Mouse (Mus musculus): ENCODE measurements around the gene Elobl. TPM values are rescaled to one million over a fixed set of nuclear protein-coding genes. Genes with fewer than 3 reads are reported as not detected.

Gene Elobl
- polyA plus RNA-seq, 1 experiment from 2014 or later: not detected

DNA sequence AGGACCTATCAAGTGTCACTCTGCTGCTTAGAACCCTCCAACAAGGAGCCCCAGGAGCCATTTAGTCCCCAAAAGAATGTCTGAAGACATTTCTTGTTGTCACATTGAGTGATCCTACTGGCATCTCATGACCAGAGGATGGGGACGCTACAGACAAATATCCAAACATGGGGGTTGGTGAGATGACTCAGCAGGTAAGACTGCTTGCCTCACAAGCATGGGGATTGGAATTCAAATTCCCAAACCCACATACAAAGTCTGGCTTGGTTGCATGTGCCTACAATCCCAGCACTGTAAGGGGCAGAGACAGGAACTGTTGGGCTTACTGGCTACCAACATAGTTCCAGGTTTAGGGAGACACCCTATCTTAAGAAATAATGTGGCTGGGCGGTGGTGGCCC lies 28.8 kb downstream of the Elobl start:
- DNase-seq (ENCODE audit: low spot score): no peak
- H3K9me3 ChIP-seq (replicated peaks; ENCODE audit: control insufficient read depth, low read length): no peaks in the 10 kb centered on the region
- H3K9ac ChIP-seq (ENCODE audit: low read length): no peak overlapping the region
- H3K4me2 ChIP-seq (ENCODE audit: low read length): no peak overlapping the region
- no peaks in the 10 kb centered on the region for H3K4me1 ChIP-seq (ENCODE audit: control insufficient read depth, insufficient read depth, low read length)
- no peak overlapping the region for H3K27ac ChIP-seq (ENCODE audit: low read depth, low read length)
- H3K27me3 ChIP-seq (replicated peaks; ENCODE audit: control insufficient read depth, insufficient read depth, low read length): no peaks in the 10 kb centered on the region
- 91% methylated on average over 2 of the region's 2 CpGs for WGBS
- ATAC-seq: no peak
- peaks cover 26% of the 10 kb centered on the region for H3K36me3 ChIP-seq (ENCODE audit: control insufficient read depth, insufficient read depth, low read length)
- no peak overlapping the region for H3K4me3 ChIP-seq (ENCODE audit: low read depth, low read length)

DNA sequence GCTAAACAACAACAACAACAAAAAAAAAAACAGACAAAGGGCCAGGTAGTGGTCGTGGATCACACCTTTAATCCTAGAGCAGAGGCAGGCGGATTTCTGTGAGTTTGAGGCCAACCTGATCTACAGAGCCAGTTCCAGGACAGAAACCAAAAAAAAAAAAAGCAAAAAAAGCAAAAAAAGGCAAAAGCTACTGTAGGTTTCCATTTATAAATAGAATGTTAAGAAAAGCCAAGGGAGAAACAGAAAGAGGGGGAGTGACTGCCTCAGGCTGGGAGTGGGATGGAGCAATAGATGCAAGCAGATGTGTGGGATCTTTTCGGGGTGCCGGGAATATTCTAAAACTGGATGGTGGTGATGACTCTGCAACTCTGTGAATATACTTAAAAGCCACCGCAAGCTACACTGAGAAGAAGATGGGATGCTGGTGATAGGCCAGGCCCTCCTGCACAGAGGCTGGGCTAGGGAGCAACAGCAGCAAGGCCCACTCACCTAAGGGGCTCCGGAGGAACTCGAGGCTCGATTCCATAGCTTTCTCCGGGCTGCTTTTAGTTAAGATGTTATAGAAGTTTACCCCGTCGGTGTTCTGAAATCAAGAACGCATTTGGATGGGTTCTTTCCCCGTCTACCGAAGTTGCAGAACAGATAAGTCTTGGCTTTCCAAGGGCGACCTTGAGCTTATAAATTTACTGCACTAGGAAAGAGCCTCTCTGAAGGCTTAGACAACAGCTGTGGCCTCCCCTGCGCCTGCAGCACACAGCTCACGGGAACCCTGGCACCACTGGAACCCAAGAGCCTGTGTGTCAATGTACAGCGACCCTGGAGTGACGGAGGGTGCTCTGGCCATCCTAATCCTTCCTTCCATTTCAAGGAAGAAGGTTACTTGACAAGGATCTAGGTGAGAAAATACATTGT lies 32.4 kb downstream of the Elobl start:
- Histone ChIP-seq H3K36me3 (ENCODE audit: control insufficient read depth, insufficient read depth, low read length) (peaks cover 37% of the 10 kb centered on the region), H3K9ac (ENCODE audit: low read length) (no peak overlapping the region), H3K4me1 (ENCODE audit: control insufficient read depth, insufficient read depth, low read length) (no peaks in the 10 kb centered on the region), H3K27me3 (replicated peaks; ENCODE audit: control insufficient read depth, insufficient read depth, low read length) (no peaks in the 10 kb centered on the region), H3K9me3 (replicated peaks; ENCODE audit: control insufficient read depth, low read length) (no peaks in the 10 kb centered on the region), H3K4me2 (ENCODE audit: low read length) (no peak overlapping the region), H3K4me3 (ENCODE audit: low read depth, low read length) (no peak overlapping the region), H3K27ac (ENCODE audit: low read depth, low read length) (no peak overlapping the region)
- WGBS: 93% methylated on average over 19 of the region's 19 CpGs
- DNase-seq (ENCODE audit: low spot score) (no peak), ATAC-seq (no peak)

DNA sequence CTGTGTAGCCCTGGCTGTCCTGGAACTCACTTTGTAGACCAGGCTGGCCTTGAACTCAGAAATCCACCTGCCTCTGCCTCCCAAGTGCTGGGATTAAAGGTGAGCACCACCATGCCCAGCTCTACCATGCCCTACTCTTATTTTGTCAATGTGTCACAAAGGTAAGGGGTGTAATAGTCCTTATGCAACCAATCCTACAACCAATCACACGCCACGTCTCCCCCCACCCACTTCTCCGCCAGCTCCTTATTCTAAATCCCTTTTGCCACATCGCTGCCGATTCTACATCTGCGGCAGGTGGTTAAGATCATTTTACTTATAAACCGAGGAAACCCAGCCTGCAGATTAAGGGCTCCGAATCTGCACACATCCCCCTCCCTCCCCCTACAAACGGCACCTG lies 33.7 kb downstream of the Elobl start:
- ATAC-seq: no peak
- Histone ChIP-seq H3K27me3 (replicated peaks; ENCODE audit: control insufficient read depth, insufficient read depth, low read length) (no peaks in the 10 kb centered on the region), H3K36me3 (ENCODE audit: control insufficient read depth, insufficient read depth, low read length) (peaks cover 42% of the 10 kb centered on the region), H3K27ac (ENCODE audit: low read depth, low read length) (no peak overlapping the region), H3K9me3 (replicated peaks; ENCODE audit: control insufficient read depth, low read length) (no peaks in the 10 kb centered on the region), H3K4me3 (ENCODE audit: low read depth, low read length) (no peak overlapping the region), H3K9ac (ENCODE audit: low read length) (no peak overlapping the region), H3K4me1 (ENCODE audit: control insufficient read depth, insufficient read depth, low read length) (no peaks in the 10 kb centered on the region), H3K4me2 (ENCODE audit: low read length) (no peak overlapping the region)
- DNase-seq (ENCODE audit: low spot score): no peak
- whole genome bisulfite sequencing: 91% methylated on average over 9 of the region's 9 CpGs

DNA sequence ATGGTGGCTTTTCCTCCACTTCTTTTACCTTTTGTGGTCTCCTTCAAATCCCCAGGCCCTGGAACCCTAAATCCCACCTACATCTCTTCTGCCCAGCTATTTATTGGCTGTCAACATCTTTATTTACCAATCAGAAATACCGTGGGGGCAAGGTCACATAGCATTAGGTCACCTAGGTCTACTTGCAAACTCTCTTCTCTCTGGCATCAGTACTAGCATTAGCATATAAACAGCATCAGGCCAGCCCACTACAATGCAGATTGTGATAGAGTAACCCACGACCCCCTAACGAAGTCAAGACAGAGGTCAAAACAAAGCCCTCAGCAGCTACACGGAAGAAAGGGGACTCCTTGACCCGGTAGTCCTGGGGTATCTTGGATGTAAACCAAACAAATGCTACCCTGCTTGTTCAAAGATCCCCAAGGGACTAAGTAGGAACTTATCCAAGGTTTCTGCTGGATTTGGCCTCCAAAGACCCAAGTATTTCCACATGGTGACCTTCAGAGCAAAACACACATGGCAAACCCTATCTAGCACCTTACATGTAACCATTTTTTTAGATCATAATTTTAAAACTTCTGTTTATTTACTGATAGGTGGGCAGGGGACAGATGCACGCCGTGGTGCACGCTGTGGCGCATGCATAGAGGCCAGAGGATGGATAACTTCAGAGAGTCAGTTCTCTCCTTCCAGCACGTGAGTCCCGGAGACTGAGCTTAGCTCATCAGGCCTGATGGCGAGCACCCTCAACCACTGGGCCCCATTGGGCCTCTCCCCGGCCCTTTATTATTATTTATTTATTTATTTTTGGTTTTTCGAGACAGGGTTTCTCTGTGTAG lies 34.8 kb downstream of the Elobl start:
- Histone ChIP-seq H3K4me1 (ENCODE audit: control insufficient read depth, insufficient read depth, low read length) (no peaks in the 10 kb centered on the region), H3K4me3 (ENCODE audit: low read depth, low read length) (no peak overlapping the region), H3K9ac (ENCODE audit: low read length) (no peak overlapping the region), H3K27me3 (replicated peaks; ENCODE audit: control insufficient read depth, insufficient read depth, low read length) (no peaks in the 10 kb centered on the region), H3K27ac (ENCODE audit: low read depth, low read length) (no peak overlapping the region), H3K4me2 (ENCODE audit: low read length) (no peak overlapping the region), H3K36me3 (ENCODE audit: control insufficient read depth, insufficient read depth, low read length) (peaks cover 46% of the 10 kb centered on the region), H3K9me3 (replicated peaks; ENCODE audit: control insufficient read depth, low read length) (no peaks in the 10 kb centered on the region)
- WGBS: 78% methylated on average over 14 of the region's 14 CpGs
- ATAC-seq: no peak
- DNase-seq (ENCODE audit: low spot score): no peak

DNA sequence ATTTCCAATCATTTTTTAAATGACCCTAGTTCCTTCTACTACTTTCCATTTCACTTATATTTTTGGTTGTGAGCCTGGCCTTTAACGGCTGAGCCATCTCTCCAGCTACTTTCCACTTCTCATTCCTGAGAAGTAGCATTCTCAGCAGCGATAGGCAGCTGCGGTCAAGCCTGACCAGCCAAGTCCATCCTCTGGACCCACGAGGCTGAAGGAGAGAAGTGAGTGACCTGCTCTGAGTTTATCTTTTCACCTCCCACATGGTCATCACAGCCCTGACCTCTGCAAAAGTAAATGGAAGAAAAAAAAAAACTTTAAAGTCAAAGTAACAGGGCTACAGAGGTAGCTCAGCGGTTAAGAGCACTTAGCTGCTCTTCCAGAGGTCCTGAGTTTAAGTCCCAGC lies 40.2 kb downstream of the Elobl start:
- Histone ChIP-seq H3K4me2 (ENCODE audit: low read length) (no peak overlapping the region), H3K27ac (ENCODE audit: low read depth, low read length) (no peak overlapping the region), H3K4me3 (ENCODE audit: low read depth, low read length) (no peak overlapping the region), H3K27me3 (replicated peaks; ENCODE audit: control insufficient read depth, insufficient read depth, low read length) (no peaks in the 10 kb centered on the region), H3K9me3 (replicated peaks; ENCODE audit: control insufficient read depth, low read length) (no peaks in the 10 kb centered on the region), H3K36me3 (ENCODE audit: control insufficient read depth, insufficient read depth, low read length) (peaks cover 51% of the 10 kb centered on the region), H3K4me1 (ENCODE audit: control insufficient read depth, insufficient read depth, low read length) (no peaks in the 10 kb centered on the region), H3K9ac (ENCODE audit: low read length) (no peak overlapping the region)
- no peak for ATAC-seq
- WGBS: 95% methylated on average over 5 of the region's 5 CpGs
- DNase-seq (ENCODE audit: low spot score): no peak

Other genes with a start within 250 kb of the Elobl start
- gene Msi2, start 248.4 kb downstream of the Elobl start, polyA plus RNA-seq (2014; fragmentation: Nextera tagmentation; extraction: Ambion mirVana): 19.9 and 20.3 TPM in 2 replicates
- gene Akap1, start 102.3 kb downstream of the Elobl start, polyA plus RNA-seq (2014; fragmentation: Nextera tagmentation; extraction: Ambion mirVana): 18.7 and 27.7 TPM in 2 replicates
- gene Scpep1, start 11.5 kb downstream of the Elobl start, polyA plus RNA-seq (2014; fragmentation: Nextera tagmentation; extraction: Ambion mirVana): 31.4 and 36.8 TPM in 2 replicates
- 17.1 and 18.2 TPM in 2 replicates for gene Coil, start 3.3 kb upstream of the Elobl start, polyA plus RNA-seq (2014; fragmentation: Nextera tagmentation; extraction: Ambion mirVana)
- 2.8 and 3.1 TPM in 2 replicates for gene Trim25, start 32.4 kb upstream of the Elobl start, polyA plus RNA-seq (2014; fragmentation: Nextera tagmentation; extraction: Ambion mirVana)
- 9.9 and 12.0 TPM in 2 replicates for gene Dgke, start 99.9 kb upstream of the Elobl start, polyA plus RNA-seq (2014; fragmentation: Nextera tagmentation; extraction: Ambion mirVana)
- gene Gm525, start 106.9 kb upstream of the Elobl start, polyA plus RNA-seq (2014; fragmentation: Nextera tagmentation; extraction: Ambion mirVana): not detected in 2 replicates